Mouse (Mus musculus): ENCODE measurements at regions not wholly inside any gene's neighbourhood (a gene's known extent, or its start where the extent isn't known, plus 50 kb on each side); places are given as distances from the start of the nearest gene placed in this dataset.

DNA sequence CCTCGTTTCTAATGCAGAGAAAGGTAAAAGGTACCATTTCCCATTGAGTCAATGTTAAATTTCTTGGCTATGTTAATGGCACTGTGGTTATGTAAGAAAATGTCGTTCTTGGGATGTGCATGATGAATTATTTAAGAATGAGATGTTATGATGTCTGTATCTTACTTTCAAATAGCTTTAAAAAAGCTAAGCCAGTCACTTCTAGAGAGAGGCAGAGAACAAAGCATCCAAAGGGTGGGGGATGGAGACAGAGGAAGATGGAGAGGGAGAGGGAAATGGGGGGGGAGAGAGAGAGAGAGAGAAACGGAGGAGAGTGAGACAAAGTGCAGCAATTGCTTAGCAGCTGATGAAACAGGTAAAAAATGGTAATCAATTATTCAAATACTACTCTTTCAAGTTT, 562.8 kb upstream of the Tle4 start:
- Histone ChIP-seq H3K9me3 (no peaks in the 10 kb centered on the region), H3K27me3 (no peaks in the 10 kb centered on the region), H3K9ac (replicated peaks) (no peak overlapping the region), H3K27ac (no peak overlapping the region), H3K36me3 (no peaks in the 10 kb centered on the region), H3K4me2 (replicated peaks) (no peak overlapping the region), H3K4me1 (replicated peaks) (no peaks in the 10 kb centered on the region), H3K4me3 (replicated peaks) (no peak overlapping the region)
- peak; percentile 72 for ATAC-seq
- WGBS, result 51% methylated on average over 3 of the region's 3 CpGs

DNA sequence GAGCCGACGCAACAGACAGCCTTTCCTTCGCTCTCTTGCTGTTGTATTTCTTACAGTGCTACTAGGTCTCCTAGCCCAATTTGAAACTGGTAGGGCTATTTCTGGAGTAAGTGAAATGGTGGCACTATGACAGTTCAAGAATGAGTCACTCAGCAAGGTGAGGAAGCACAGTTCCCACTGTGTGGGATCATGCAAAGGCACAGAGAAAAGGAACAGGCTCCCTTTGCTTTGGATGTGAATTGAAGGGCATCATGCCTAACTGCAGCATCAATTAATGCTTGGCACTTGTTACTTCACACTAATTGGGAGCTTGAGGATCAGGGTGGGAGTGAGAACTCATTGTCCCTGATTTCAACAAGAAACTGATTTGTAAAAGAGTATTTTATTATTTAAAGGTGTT, 560.8 kb upstream of the Tle4 start:
- no peaks in the 10 kb centered on the region for H3K27me3 ChIP-seq
- no peak overlapping the region for H3K9ac ChIP-seq (replicated peaks)
- no peak overlapping the region for H3K4me2 ChIP-seq (replicated peaks)
- ATAC-seq, result no peak
- 91% methylated on average over 3 of the region's 3 CpGs for WGBS
- no peaks in the 10 kb centered on the region for H3K9me3 ChIP-seq
- H3K4me1 ChIP-seq (replicated peaks), result no peaks in the 10 kb centered on the region
- H3K27ac ChIP-seq, result no peak overlapping the region
- H3K4me3 ChIP-seq (replicated peaks), result no peak overlapping the region
- H3K36me3 ChIP-seq, result no peaks in the 10 kb centered on the region

GRCm38 (mm10) chr19:15158177-15158576, 560.3 kb upstream of the Tle4 start:
- no peak for ATAC-seq
- Histone ChIP-seq H3K9me3 (no peaks in the 10 kb centered on the region), H3K36me3 (no peaks in the 10 kb centered on the region), H3K4me2 (replicated peaks) (no peak overlapping the region), H3K4me1 (replicated peaks) (no peaks in the 10 kb centered on the region), H3K27ac (no peak overlapping the region), H3K27me3 (no peaks in the 10 kb centered on the region), H3K9ac (replicated peaks) (no peak overlapping the region), H3K4me3 (replicated peaks) (no peak overlapping the region)
- WGBS, result 87% methylated on average over 14 of the region's 14 CpGs

- Histone ChIP-seq H3K4me1 (replicated peaks) (no peaks in the 10 kb centered on the region), H3K4me2 (replicated peaks) (no peak overlapping the region), H3K9me3 (no peaks in the 10 kb centered on the region), H3K36me3 (no peaks in the 10 kb centered on the region), H3K4me3 (replicated peaks) (no peak overlapping the region), H3K9ac (replicated peaks) (no peak overlapping the region), H3K27me3 (no peaks in the 10 kb centered on the region), H3K27ac (no peak overlapping the region)
- ATAC-seq, result no peak
- WGBS, result 72% methylated on average over 2 of the region's 2 CpGs
These were observed 556.8 kb upstream of the Tle4 start for GRCm38 (mm10) chr19:15154693-15155092.

GRCm38 (mm10) chr19:15146325-15146724, 548.5 kb upstream of the Tle4 start:
- H3K27me3 ChIP-seq, result no peaks in the 10 kb centered on the region
- H3K27ac ChIP-seq, result no peak overlapping the region
- 93% methylated on average over 3 of the region's 3 CpGs for WGBS
- no peaks in the 10 kb centered on the region; the same call in 1 of the 2 replicates for H3K9me3 ChIP-seq
- ATAC-seq, result no peak
- no peaks in the 10 kb centered on the region for H3K4me1 ChIP-seq (replicated peaks)
- H3K4me2 ChIP-seq (replicated peaks), result no peak overlapping the region
- no peak overlapping the region for H3K4me3 ChIP-seq (replicated peaks)
- no peaks in the 10 kb centered on the region for H3K36me3 ChIP-seq
- H3K9ac ChIP-seq (replicated peaks), result no peak overlapping the region

GRCm38 (mm10) chr19:15127122-15127521, 529.3 kb upstream of the Tle4 start:
- WGBS, result 71% methylated on average over 4 of the region's 4 CpGs
- H3K27me3 ChIP-seq, result no peaks in the 10 kb centered on the region
- H3K4me2 ChIP-seq (replicated peaks), result no peak overlapping the region
- H3K4me1 ChIP-seq (replicated peaks), result no peaks in the 10 kb centered on the region
- H3K9me3 ChIP-seq, result no peaks in the 10 kb centered on the region
- no peak for ATAC-seq
- no peaks in the 10 kb centered on the region for H3K36me3 ChIP-seq
- no peak overlapping the region for H3K4me3 ChIP-seq (replicated peaks)
- H3K9ac ChIP-seq (replicated peaks), result no peak overlapping the region
- H3K27ac ChIP-seq, result no peak overlapping the region

- H3K9ac ChIP-seq (replicated peaks), result no peak overlapping the region
- no peaks in the 10 kb centered on the region for H3K36me3 ChIP-seq
- 30% methylated on average over 4 of the region's 4 CpGs for WGBS
- ATAC-seq, result no peak
- H3K27me3 ChIP-seq, result no peaks in the 10 kb centered on the region
- H3K9me3 ChIP-seq, result no peaks in the 10 kb centered on the region; the same call in 1 of the 2 replicates
- no peak overlapping the region for H3K4me3 ChIP-seq (replicated peaks)
- H3K27ac ChIP-seq, result no peak overlapping the region
- no peaks in the 10 kb centered on the region for H3K4me1 ChIP-seq (replicated peaks)
- no peak overlapping the region for H3K4me2 ChIP-seq (replicated peaks)
These were observed 510.7 kb upstream of the Tle4 start for GRCm38 (mm10) chr19:15108441-15109026.

DNA sequence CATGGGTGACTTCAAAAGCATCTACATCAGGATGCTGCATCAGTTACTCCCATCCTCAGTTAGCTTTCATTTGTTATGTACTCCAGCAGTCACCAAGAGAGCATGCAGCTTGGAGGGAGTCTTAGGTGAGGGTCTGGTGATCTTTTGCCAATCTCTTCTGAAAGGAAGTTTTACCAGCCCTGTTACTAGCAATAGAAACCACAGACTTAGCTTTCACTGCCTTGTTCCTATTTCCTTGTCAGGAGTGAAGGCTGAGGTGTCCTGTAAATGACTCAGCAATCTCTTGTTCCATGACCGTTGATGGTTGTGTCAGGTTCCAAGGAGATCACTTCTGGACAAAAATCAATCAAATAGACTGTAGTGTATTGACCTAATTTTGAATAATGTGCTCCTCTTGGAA, 497.2 kb upstream of the Tle4 start:
- Histone ChIP-seq H3K36me3 (no peaks in the 10 kb centered on the region), H3K4me1 (replicated peaks) (no peaks in the 10 kb centered on the region), H3K9ac (replicated peaks) (no peak overlapping the region), H3K4me3 (replicated peaks) (no peak overlapping the region), H3K27me3 (no peaks in the 10 kb centered on the region), H3K9me3 (no peaks in the 10 kb centered on the region), H3K4me2 (replicated peaks) (no peak overlapping the region), H3K27ac (no peak overlapping the region)
- WGBS, result 86% methylated on average over 1 of the region's 1 CpGs
- ATAC-seq, result no peak

- Histone ChIP-seq H3K36me3 (no peaks in the 10 kb centered on the region), H3K9me3 (no peaks in the 10 kb centered on the region), H3K4me3 (replicated peaks) (no peak overlapping the region), H3K4me2 (replicated peaks) (no peak overlapping the region), H3K9ac (replicated peaks) (no peak overlapping the region), H3K27me3 (no peaks in the 10 kb centered on the region), H3K27ac (no peak overlapping the region), H3K4me1 (replicated peaks) (no peaks in the 10 kb centered on the region)
- WGBS, result 75% methylated on average over 3 of the region's 3 CpGs
- ATAC-seq, result no peak
These were observed 495.7 kb upstream of the Tle4 start for GRCm38 (mm10) chr19:15093534-15093933.

GRCm38 (mm10) chr19:15080638-15081037, 482.8 kb upstream of the Tle4 start:
- WGBS, result 89% methylated on average over 4 of the region's 4 CpGs
- no peaks in the 10 kb centered on the region for H3K36me3 ChIP-seq
- H3K27ac ChIP-seq, result no peak overlapping the region
- no peak for ATAC-seq
- H3K27me3 ChIP-seq, result no peaks in the 10 kb centered on the region
- H3K9ac ChIP-seq (replicated peaks), result no peak overlapping the region
- H3K4me3 ChIP-seq (replicated peaks), result no peak overlapping the region
- H3K9me3 ChIP-seq, result no peaks in the 10 kb centered on the region
- H3K4me2 ChIP-seq (replicated peaks), result no peak overlapping the region
- H3K4me1 ChIP-seq (replicated peaks), result no peaks in the 10 kb centered on the region

GRCm38 (mm10) chr19:15057801-15058200, 459.9 kb upstream of the Tle4 start:
- H3K4me2 ChIP-seq (replicated peaks), result no peak overlapping the region
- no peak for ATAC-seq
- no peaks in the 10 kb centered on the region for H3K36me3 ChIP-seq

DNA sequence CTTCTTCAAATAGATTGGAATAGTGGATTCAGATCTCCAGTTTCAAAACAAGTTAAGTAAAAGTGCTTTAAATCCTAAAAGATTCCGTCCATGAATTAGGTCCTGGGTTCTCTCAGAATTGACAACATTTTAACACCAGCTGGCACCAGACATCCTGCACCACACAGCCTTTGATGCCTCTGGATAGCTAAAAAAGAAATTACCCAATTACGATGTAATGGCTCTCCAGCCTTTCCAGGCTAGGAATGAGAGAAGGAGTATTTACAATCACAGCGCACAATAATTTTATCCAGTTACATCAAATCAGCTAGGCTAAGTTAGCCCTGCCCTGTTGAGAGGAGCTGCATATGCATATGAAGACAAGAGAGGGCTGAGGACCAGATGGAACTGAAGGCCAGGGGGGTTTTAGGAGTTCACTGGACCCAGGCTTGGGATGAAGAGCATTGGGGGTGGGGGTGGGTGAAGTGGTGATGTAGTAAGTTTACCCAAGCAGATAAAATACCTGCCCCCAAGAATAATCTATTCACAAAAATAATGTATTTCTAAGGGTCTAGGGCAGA, 455.8 kb upstream of the Tle4 start:
- Histone ChIP-seq H3K27me3 (no peaks in the 10 kb centered on the region), H3K9me3 (no peaks in the 10 kb centered on the region), H3K27ac (no peak overlapping the region), H3K36me3 (no peaks in the 10 kb centered on the region), H3K4me3 (replicated peaks) (no peak overlapping the region), H3K9ac (replicated peaks) (no peak overlapping the region), H3K4me1 (replicated peaks) (peaks cover 18% of the 10 kb centered on the region), H3K4me2 (replicated peaks) (no peak overlapping the region)
- peak; percentile 20; the same call in 1 of the 2 replicates for ATAC-seq
- 62% methylated on average over 3 of the region's 3 CpGs for WGBS

More at GRCm38 (mm10) chr19:15057801-15058200, 459.9 kb upstream of the Tle4 start:
- Histone ChIP-seq H3K9me3 (no peaks in the 10 kb centered on the region; the same call in 1 of the 2 replicates), H3K4me3 (replicated peaks) (no peak overlapping the region), H3K27me3 (no peaks in the 10 kb centered on the region), H3K27ac (no peak overlapping the region), H3K4me1 (replicated peaks) (peaks cover 16% of the 10 kb centered on the region), H3K9ac (replicated peaks) (no peak overlapping the region)
- 87% methylated on average over 3 of the region's 3 CpGs for WGBS
